Mouse (Mus musculus) adrenal gland, postnatal 14 days (tissue): ENCODE data around the gene Lbx1. TPM values are rescaled to one million over a fixed set of nuclear protein-coding genes. Genes with fewer than 3 reads are reported as not detected.
A peak's percentile ranks its signal among the peaks of the same experiment; 100 is the strongest.

ENCODE experiments used
- DNase-seq: peaks from one replicate; pipeline ENCODE4 v3.0.0; 2021; ENCODE audit warnings: mixed read lengths
- total RNA-seq: library from RNA; stranded (reverse); gene quantifications from 2 replicates; pipeline ENCODE4 v1.2.3, GENCODE M21; 2021

Lbx1 gene
- total RNA-seq, 1 experiment from 2014 or later: not detected

DNA sequence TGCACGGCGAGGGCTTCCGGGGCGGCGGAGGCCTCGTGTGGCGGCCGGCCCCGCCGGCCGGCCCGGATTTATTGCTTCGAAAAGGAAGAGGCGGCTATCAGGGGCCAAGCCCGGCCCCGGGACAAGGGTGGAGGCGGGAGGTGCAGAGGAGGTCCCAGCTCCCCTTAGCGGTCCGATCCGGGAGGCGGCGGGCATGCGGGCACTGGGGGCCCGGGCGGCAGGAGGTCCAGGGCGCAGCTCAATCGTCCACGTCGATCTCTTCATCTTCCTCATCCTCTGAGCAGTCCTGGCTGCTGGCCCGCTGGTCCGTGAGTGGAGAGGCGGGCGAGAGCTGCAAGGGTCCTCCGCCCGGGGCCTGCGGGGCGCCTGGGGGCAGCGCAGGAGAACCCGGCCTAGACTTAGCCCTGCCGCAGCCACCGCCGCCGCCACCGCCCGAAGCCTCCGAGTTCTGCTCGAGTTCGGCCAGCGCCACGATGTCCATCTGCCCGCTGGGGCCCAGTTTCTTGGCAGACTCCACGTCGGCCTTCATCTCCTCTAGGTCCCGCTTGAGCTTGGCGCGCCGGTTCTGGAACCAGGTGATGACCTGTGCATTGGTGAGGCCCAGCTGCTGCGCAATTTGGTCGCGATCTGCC lies 2.0 kb downstream of the Lbx1 start:
- DNase-seq: no peak

DNA sequence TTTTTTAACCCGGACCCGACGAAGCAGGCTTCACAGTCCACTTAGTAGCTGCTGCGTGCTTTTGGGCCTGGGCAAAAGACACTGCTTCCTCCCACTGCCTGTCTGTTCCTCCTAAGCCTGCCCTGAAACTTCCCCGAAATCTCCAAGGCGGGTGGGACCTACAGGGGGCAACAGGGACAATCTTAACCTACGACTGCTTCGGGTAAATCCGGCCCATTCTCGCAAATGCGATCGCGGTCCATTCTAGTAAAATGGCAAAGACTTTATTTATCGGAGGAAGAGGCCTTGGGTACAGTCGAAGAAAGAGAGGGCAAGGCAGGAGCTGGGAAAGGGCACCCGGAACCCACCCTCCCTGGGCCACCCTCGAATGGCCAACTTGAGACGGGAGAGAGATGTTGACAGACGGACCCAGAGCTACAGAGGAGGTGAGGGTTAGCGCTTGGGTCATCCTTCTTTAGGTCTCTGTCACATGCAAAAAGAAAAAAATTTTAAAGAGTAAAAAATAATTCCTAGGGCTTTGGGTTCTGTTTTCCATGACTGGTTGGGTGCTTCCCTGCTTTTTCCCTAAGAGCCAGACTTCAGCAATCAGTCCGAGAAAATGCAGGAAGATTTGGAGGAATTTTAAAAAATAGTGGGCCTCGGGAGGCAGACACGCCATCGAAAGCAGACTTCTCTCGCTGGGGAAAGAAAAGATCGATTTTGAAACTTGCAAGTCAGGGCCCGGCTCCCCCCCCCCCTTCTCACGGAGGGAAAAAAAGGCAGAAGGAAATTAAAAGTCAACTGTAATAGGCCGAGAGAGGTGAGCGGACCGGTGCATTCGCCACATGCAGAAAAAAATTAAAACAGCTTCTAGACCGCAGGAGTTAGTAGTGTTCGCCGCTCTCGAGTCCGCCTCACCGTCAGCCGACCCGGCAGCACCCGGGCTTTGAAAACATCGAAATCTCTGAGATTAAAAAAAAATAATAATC lies 2.9 kb downstream of the Lbx1 start:
- no peak for DNase-seq

DNA sequence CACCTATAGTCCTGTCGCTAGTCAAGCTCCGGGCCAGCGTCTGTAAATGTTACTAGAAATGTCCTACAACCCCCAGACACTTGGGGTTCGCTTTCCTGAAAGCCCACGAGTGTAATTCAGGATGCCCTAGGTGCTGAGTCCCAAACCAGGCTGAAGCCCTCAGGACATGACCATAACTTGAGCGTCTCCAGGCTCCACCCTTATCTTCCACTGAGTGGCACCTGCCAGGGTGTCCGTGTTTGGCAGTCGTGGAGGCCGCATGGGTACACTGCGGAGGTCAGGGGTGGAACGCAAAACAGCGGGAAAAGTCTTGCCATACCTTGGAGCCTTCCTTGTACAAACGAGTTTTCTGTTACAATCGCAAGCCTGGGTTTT lies 3.6 kb downstream of the Lbx1 start:
- no peak for DNase-seq

DNA sequence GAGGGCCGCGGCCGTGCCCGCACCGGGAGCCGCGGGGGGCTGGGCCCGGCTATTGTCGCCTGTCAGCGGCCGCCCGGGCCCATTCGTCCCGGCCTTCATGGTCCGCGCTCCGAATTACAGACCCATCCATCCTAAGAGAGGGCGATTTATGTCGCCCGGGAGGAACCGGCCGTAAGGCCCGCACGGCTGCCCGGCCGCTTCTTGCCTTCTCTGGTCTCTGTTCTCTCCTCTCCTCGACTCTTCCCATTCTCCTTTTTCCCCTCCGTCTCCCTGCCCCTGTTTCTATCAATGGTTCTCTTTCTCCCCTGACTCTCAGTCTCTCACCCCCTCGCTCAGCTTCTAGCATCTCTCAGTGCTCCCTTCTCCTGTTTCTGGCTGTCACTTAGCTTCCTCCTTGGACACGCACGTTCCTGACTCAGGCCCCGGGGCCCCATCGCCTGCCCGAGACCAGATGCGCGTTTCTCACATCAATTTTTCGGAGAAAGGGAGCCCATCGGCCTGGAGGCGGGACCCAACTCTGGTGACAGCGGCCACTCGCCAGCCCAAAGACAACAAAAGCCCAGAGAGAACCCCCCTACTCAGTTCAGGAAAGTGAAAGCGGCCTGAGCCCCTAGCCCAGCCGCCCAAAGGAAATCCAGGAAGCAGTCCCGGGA lies 4.1 kb downstream of the Lbx1 start:
- DNase-seq: no peak

DNA sequence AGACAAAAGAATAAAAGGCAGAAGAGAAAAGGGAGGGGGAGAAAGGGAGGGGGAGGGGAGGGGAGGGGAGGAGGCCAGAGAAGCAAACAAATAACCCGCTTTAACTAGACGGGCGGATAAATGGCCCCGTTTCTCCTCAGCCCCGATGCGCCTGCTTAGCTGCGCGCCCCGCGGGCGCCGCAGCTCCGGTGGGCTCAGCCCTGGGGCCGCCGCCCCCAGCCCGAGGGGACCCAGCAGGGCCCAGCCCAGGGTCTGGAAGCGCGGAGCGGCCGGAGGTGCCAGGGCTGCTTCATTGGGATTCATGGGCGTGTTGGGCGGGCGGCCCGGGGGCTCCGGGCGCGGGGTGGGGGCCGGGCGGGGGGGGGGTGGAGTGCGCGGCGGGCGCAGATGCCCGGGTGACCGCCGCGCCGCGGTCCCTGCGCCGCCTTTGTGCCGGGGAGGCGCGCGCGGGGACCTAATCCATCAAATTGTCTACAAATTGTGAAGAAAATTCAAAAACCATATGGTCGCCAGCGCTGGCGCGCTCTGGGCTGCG lies 4.7 kb downstream of the Lbx1 start:
- no peak for DNase-seq

DNA sequence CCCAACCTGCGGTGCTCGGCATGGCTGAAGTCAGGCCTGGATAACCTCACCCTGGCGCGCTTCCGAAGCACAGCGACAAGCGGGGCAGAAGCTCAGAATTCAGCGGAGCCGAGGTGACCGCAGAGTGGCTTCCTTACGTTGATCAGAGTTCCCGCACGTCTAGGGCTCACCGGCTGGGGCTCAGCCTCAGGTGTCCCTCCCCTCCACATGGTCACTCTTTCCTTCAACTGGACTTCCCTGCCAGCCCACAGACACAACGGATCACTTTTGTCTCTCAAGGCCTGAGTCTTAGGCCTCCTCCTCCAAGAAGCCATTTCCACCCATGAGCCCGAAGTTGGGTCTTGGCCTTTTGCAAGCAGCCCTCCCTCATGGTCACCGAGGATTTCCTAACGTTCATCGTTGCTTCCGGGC lies 5.4 kb downstream of the Lbx1 start:
- no peak for DNase-seq

DNA sequence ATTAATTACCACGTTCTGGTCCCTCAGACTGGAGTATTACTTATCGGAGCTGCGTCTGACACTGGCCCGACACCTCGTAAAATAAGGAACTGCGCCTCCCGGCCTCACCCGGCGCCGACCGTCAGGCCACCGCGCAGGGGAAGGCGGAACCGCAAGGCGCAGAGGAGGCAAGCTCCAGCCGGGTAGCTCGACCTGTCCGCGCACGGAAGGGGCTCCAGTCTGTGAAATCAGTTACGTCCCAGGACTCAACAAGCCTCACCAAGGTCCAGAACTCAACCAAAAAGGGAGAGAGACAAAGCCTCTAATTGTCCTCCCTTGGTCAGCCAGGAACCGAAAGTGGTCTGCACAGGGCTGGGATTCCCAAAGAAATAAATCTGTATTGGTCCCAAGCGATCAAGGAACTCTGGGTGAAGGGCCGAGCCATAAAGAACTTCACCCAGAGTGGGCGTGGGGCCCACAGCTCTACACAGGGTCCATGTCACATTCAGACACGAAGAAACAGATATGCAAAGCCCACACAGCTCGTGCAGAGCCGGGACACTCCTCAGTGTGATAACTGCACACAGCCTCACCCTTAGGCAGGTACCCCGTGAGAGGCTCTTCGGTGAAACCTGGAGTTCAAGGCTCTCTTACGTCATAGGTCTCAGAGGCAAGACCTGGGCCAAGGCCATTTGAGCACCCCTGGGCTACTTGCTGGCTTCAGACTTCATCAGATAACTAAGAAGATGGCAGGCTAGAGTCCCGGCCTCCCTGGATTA lies 6.1 kb downstream of the Lbx1 start:
- DNase-seq: no peak

DNA sequence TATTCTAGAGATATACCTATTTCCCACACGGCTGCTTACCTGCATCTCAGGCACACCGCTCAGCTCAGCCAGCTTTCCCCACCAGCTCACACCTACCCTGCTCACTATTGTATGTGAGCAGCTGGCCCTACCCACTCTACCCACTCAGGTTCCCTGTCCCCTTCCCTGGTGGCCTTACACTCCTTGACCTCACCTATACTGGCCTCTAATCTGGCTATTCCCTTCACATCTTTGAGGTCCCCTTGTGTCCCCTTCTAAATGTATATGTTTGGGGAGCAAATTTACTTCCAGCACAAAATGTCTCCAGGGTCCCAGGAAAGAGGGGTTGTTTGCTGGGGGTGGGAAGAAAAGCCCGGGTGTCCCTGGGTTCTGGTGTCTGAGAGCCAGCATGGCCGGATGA lies 6.8 kb downstream of the Lbx1 start:
- DNase-seq: no peak

DNA sequence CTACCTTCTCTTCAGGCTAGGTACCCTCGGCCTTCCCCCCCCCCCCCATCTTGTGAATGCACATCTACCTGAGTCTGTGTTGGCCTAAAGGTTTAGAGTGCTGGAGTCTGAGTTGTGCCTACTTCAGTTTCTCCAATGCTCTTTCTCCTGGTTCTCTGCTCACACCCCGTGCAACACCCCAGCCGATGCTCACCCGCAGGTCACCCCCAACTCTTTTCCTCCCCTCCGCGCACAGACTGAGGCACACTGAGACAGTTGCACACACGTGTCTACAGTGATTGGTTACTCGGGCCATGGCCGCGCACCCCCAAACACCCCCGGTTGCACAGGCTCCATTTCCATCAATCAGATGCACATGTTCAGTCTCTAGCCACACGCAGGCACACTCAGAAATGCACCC lies 7.5 kb downstream of the Lbx1 start:
- no peak for DNase-seq

DNA sequence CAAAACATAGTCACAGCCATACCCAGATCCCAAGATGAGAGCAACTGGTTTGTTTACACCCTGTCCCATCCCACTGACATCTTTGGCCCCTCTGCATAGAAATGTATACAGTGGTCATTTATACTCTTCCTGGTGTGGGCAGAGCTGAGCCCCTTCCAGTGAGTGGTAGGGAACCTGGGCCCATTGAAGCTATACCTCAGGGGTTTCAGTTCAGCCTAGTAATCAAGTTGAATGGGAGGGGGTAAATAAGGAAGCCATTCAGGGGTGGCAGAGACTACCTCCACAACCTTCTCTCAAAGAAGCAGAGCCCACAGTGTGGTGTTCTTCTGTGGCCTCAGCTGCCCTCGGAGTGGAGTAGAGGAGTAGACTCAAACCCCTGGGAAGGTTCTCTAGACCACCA lies 7.9 kb downstream of the Lbx1 start:
- no peak for DNase-seq

DNA sequence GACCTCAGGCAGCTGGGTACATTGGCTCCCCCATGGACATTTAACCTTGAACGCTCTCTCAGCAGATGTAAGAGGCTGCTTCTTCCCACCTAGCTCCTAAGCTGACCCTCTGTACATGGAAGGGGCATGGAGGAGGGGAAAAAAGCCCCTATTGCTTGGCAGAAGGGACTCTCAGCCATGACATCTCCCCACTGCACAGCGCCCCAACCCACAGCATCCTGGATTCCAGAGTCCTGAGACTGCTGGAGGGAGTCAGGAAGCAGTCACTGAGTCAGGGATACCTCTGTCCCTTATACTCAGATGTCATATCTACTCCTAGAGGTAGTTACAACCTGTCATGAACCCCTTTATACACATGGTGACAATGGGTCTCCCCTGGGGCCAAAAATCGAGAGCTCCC lies 8.6 kb downstream of the Lbx1 start:
- no peak for DNase-seq

DNA sequence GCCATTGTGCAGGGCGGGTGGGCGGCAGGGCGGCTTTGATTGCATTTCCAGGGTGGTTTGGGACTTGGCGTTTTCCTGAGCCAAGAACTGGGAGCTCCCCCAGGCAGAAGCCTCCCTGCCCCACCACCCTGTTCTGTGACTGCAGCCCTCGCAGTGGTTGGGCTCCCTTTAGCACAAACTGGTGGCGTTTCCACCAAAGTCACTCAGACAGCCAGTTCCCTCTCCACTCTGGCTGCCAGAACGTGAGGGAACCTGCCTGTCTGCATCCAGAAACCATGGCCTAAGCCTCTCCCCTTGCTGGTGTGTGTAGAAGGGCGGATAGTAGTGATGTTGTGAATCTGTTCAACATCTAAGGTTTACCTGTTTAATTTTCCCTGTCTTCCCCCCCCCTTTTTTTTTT lies 9.4 kb downstream of the Lbx1 start:
- no peak for DNase-seq

DNA sequence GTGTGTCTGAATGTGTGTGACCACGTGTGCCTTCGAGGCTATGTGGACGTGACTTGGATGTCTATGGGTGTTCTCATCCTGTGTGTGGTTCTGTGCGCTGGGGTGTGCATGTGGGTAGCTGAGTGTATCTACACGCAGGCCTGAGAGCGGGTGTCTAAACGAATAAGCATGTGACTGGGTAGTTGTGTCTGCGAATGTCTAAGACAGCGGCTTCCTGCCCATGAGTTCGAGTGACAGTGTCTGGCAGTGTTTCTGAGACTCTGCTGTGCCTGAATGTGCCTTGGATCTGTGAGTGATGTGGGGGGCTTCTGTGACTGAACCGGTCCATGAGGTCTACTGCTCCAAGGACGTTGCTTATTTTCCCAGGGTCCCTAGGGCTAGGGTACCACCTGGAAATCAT lies 10.5 kb downstream of the Lbx1 start:
- DNase-seq: no peak

DNA sequence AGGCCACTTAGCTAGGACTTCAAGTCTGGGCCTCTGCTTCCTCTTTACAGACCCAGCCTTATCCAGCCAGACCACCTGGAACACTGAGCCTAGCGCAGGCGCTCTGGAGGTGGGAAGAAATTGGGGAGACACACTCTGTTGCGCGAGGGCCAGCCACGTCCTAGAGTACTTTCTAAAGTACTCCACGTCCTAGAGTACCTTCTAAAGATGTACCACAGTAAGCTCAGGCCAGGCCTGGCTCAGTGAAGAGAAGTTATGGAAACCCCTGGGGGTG lies 11.4 kb downstream of the Lbx1 start:
- no peak for DNase-seq

DNA sequence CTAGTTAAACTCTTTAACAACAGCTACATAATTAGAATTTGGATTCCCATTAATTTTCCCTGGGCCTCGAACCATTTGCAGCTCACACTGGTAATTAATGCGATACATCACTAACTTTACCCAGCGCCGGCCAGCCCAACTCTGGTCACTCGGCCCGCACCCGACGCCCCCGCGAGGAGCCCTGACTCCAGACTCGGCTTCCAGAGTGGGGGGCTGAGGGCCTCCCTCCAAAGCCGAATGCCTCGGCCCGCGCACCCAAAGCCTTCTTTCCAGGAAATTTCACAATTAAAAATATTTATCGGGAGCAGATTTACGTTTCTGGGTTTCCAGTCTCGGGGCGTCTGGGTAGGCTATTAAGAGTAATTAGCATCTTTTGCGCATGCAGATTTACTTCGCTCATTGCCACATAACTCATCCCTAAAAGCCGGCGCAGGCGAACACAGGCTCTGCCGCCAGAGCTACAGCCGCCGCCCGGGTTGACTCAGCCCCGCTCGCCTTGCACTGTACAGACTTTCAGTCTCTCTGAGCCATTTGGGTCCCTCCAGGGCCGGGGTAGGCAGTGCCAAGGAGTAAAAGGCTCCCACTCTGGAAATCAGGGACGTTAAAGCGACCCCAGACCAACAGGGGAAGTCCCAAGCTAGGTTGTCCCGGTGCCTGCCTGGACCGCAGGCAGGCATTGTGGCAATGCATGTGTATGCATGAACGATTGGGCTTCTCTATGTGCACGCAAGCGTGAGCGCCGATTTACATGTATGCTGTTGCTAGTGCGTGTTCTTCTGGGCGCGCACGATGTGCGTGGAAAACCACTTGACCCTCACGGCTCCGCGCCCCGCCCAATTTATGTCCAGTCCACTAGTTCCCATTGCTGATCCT lies 12.0 kb downstream of the Lbx1 start:
- DNase-seq: peak; percentile 34

DNA sequence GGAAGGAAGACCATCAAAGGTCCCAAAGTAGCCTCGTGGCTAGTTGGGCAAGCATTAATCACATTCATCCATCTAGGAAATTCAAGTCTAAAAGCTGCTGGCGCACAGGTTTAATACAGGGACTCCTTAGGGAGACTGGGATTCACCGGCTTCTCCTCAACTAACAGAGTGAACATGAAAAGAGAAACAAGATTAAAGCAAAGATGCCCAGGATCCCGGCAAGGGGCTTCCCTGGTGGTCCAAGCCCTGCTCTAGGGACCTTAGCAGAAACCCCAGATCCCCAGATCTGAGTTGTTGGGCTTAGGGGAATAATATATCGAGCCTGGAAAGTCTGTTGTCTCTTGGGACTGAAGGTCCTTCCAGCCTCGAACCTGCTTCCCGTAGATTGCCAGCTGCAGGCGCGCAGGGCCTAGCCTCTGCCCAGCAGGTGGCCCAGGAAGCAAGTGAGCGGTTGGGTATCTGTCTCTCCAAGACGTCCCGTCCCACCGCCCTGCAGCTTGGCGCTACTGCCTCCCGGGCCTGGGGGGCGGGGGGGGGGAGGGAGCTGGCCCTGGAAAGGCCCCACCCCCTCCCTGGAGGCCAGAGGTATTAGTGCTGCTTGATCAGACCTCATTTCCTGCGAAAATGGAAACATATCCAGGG lies 13.3 kb downstream of the Lbx1 start:
- no peak for DNase-seq

DNA sequence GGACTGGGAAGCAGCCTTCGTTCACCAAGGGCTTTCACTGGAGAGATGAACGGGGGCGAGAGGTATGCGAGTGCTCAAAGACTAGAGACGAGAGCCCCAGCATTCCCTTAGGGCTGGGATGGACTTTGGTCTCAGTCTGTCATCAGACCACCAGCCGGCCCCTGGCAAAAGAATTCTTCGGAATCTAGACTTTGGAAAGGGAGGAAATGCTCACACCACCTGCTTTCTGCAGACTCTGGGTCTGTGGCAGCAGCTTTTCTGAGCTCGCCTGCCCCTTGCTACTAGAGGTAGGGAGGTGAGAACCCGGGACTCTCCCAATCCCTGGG lies 14.2 kb downstream of the Lbx1 start:
- no peak for DNase-seq

DNA sequence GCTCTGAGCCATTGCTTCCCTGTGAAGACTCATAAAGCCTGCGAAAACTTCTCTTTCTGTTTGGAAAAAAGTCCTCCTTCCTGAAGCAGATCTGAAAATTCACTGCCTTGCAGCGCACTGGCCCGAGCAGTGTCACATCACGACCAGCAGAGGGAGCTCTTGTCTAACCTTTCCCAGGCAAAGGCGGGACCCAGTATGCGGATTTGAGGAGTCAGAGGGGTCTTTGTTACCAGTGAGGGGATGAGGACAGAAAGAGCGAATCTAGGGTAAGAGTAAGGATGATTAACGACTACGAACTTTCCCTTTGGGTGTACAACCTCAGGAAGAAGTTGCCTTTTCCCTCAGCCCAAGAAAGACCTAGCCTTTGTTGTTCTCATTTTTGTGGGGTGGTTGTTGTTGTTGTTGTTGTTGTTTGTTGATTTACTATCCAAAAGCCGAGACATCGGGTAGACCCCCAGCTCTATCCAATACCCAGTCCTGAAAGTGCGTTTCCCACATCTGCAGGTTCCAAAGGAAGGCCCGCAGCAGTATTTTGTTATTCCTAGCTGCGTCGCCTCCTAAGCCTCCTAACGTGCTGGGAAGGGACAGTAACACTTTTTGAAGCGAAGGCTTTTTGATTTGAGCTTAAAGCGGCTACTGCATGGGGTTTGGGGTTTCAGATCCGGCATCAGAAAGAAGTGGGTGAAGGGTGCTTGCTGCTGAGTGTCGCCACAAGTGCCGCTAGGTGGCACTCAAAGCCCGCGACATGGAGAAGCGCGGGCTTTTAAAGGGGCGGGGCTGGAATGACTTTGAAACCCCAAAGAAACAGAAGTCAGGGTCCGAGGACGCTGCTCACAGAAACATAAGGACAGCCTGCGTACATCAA lies 14.8 kb downstream of the Lbx1 start:
- peak; percentile 86 for DNase-seq

DNA sequence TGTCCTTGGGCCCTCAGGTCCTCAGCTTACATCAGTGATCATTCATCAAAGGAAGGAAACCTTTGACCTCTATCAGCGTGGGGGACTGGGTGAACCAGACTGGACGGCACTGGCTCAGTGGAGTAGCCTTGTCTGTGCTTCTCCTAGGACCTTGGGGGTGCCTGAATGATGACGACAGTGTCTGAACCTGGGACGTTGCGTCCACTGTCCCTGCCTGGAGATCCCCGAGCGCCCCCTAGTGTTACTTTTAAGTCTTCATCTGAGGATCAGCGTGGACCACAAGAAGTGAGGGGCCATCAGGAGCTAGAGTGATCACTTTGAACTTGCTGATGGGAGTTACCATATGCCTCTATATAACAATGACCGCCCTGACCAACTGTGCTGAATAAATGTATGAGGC lies 19.4 kb downstream of the Lbx1 start:
- DNase-seq: peak; percentile 84

DNA sequence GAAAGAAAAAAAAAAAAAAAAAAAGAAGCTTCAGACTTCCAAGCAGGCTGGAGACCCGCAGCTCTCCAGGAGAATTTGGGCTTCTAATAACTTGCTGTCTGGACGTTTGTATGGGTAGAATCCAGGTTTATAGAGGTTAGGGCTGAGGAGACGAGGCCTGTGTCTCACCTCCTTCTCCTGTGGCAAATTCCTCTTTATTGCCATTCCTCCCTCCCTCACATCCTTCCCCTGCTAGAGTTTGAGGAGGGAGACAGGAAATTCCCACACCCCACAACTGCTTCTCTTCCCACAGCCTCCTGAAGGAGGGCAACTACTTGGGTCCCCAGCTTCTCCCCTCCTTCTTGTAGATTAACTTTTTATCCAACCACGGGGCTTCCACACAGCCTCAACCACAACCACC lies 20.2 kb downstream of the Lbx1 start:
- no peak for DNase-seq
